Mouse (Mus musculus): Measurements from ENCODE around the gene Dcst2. TPM values are rescaled to one million over a fixed set of nuclear protein-coding genes. Genes with fewer than 3 reads are reported as not detected.

Dcst2 gene
- total RNA-seq (2021), result under 1 TPM; 0.41 to 0.76 TPM
- long read RNA-seq, experiment 1, result 0 reads
- long read RNA-seq, experiment 2, partial matches to known transcripts, result 0 of 1 reads
- long read RNA-seq, experiment 2, other reads (novel, unspliced or antisense), result 1 of 1 reads

GRCm38 (mm10) chr3:89361675-89362074, at the start of gene Dcst2:
Dcst2 (plus strand) TSS chr3:89361975.
- no peak for DNase-seq (ENCODE audit: low spot score in 2 of 2)

- DNase-seq (ENCODE audit: low spot score in 2 of 2), result no peak
Observed at GRCm38 (mm10) chr3:89314340-89314739, 47.4 kb upstream of the Dcst2 start.

DNA sequence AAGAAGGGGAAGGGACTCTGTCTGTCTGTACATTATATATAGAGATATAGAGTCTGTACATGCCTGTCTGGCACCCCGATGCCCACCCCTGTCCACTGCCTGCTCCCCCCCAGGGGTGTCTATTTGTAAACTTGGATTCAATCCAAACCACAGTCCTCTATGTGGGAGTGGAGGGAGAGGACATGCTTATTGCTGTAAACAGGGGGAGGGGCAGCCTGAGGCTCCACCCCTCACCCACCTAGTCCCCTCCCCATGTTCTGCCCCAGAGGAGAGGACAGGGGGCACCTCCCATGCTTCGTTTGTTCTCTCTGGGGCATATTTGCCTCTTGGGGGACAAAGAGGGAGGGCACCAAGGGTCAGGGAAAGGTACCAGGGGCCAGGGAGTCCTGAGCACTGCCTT, 47.0 kb upstream of the Dcst2 start:
- no peak for DNase-seq (ENCODE audit: low spot score in 2 of 2)

DNA sequence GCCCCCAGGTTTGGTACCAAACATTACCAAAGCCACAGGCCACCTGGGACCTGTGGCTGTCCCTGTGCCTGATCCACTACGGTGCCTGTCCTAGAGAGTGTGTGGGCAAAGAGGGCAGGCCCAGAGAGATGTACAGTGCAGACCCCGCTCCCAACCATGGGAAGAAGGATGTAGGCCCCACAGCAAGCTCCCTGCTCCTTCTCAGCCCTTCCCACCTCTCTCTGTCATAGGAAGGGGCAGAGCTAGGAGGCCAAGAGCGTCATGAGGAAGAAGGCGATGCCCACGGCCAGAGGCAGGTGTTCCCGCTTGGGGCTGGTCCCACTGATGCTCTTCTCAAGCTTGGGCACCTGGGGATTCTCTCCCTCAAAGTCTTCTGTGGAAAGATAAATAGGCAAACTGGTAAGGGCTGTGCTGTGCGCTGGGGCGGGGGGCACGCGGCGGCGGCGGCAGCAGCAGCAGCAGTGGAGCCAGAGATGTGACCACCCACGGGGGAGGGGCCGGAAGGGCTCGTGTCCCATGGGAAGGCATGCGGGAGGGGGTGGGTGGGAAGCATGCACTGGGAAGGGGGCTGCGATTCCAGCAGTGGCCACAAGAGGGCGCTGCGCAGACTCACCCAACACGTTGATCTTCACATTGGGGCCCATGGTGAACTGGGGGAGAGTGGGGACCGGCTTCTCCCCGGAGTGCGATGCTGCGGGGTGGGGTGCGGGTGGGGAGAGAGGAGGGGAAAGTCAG, 46.4 kb upstream of the Dcst2 start:
- DNase-seq (ENCODE audit: low spot score in 2 of 2), result peak; percentile 78 to 81

DNA sequence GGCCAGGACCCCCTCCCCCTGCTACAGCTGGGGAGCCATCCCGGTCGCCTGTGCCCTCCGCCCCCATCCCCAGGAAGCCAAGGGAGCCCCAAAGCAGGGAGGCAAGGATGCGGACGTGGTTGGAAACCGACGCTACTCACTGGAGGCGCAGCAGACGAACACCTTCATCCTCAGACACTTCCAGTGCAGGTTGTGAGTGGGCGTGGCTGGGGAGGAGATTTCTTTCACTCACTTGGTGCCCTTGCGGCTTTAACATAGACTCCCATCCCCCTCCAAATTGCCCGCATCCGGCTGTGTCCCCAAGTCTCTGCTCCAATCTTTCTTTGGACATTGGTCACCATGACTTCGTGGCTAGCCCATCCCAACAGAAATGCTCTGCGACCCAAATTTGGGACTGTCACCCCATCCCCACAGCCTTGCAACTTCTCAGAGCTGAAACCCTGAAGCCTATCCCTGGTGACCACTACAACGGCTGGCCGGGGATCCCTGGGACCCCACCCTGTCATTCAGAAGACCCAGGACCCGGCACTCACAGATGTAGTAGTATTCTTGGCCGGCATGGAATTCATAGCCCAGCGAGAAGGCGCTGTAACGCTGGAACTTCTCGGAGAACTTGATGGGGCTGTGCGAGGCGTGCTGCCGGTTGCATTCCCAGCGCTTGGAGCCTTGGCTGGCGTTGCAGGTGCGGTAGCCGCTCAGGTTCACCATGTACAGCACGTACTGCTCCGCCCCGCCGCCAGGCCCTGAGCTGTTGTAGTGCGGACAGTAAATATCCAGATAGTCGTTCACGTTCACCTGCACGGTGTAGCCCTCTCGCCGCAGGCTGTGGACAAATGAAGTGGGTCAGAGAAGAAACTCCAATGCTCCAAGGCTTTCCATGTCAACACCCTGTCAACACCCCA, 45.6 kb upstream of the Dcst2 start:
- no peak for DNase-seq (ENCODE audit: low spot score in 2 of 2)

- peak; percentile 87 to 90 for DNase-seq (ENCODE audit: low spot score in 2 of 2)
Observed at GRCm38 (mm10) chr3:89316833-89317232, 44.9 kb upstream of the Dcst2 start.

DNA sequence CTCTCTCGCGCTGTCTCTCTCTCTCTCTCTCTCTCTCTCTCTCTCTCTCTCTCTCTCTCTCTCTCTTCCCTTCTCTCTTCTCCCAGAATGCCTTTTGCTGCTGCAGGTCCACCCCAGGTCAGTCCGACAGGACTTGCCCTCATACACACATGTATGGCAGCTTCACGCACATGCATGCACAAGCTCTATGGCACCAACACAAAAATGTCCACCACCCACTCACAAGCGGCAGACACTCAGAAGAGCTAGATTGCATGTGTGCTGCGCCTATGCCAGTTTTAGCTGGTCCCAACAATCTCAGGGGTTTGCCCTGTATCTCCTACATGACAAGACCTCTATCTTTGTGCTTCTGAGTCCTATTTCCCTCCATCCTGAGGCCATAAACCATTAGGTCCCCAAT, 44.5 kb upstream of the Dcst2 start:
- no peak for DNase-seq (ENCODE audit: low spot score in 2 of 2)

- no peak for DNase-seq (ENCODE audit: low spot score in 2 of 2)
Observed at GRCm38 (mm10) chr3:89318316-89318715, 43.5 kb upstream of the Dcst2 start.

DNA sequence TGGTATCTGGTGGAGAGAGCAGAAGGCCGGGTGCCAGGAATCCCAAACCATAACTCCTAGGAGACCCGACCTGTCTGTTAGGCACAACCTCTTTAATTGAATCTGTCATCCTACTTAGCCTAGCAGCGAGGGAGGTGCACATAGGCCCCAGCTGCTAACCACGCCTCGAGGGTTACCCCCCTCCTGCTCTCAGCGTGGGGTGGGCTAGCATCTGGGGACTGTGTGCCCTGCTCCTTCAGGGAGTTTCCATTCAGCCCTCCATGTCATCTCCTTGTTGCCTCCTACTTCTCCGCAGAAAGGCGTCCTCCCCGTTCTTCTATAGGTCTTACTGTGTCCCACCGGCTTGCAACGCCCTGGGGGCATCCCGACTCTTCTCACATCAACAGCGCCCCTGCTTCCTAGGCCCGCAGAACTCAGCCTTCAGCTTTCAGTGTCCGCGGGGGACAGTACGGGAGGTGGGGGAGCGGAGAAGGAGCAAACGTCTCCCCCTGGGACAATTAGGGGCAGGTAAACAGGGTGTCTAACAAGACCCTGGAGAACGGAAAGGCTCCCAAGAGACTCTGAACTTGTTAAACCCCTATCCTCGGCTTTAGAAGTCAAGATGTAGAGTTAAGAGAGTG, 42.7 kb upstream of the Dcst2 start:
- no peak for DNase-seq (ENCODE audit: low spot score in 2 of 2)

- DNase-seq (ENCODE audit: low spot score in 2 of 2), result no peak
Observed at GRCm38 (mm10) chr3:89319591-89320350, 42.0 kb upstream of the Dcst2 start.

DNA sequence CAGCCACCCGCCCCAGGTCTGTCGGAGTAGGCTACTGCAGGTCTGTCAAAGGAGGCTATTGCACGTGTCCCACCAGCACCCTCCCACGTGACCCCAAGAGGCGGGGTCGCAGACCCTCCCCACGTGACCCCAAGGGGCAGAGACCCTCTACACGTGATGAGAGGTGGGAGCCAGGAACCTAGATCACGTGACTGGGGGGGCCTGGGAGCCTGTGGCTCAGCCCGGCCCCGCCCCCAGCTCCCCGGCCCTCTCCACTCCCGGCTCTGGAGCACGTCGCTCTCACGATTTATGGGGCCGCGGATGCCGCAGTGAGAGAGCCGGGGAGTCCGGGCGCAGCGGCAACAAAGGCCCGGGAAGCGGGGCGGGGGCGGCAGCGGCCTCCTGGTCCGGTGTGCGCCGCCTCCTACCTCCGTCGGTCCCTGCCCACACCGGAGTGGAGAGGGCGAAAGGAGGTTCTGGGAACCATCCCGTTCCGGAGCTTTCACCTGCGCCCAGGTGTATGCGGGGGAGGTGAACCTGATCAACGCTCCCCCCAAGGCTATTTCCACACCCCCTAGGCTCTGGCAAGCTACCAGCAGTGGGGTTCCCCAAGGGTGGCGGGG, 41.1 kb upstream of the Dcst2 start:
- DNase-seq (ENCODE audit: low spot score in 2 of 2), result peak in 1 of 2 experiments; percentile 49

- DNase-seq (ENCODE audit: low spot score in 2 of 2), result no peak
Observed at GRCm38 (mm10) chr3:89321183-89322130, 40.3 kb upstream of the Dcst2 start.

DNA sequence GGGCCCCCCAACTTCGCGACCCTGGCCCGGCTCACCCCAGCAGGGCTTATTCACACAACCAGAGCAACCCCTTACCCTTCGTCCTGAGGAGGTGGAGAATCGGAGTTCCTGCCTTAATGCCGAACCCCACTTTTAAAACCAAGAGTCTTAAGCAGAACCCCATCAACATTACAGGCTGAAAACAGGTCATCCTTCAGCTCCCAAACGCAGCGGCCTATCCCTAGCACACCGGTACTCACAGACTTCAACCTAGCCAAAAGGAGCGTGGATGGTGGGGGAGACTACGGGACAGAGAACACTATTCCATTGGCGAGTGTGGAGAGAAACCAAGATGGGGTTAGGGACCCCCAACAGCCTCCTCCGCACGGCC, 39.7 kb upstream of the Dcst2 start:
- DNase-seq (ENCODE audit: low spot score in 2 of 2), result no peak

DNA sequence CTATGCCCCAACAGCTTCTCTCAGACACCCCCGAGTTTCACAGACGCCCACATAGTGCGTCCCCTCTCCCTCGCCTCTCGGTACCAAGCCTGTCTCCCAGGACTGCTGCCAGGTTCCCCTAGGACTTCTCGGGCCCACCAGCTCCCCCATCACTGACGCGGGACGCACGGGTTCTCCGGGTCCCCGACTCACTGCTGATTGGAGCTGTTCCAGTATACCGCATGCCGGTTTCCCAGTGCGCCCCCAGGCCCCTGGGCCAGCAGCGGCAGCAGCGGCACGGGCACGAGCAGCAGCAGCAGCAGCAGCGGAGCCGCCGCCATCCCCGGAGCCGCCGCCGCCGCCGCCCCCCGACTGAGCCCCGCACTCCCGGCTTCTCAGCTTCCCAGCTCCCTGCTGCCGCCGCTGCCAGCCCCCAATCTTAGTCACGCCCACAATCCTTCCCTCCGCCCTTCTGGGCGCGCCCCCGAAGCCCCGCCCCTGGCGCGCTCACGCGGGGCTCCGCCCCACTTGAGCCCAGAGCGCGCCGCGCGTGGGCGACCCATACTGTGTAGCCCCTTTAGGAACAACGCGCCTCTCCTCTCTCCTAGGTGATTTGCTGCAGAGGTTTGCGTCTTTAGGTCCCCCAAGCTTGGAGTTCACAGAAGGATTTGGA, 39.1 kb upstream of the Dcst2 start, which contains the start of gene Efna3:
Gene Efna3, minus strand, starts transcription at position 452 of the 652 bp plus-strand sequence.
- DNase-seq (ENCODE audit: low spot score in 2 of 2), result peak; percentile 85 to 87

GRCm38 (mm10) chr3:89325882-89326281, 35.9 kb upstream of the Dcst2 start:
- DNase-seq (ENCODE audit: low spot score in 2 of 2), result no peak

- no peak for DNase-seq (ENCODE audit: low spot score in 2 of 2)
Observed at GRCm38 (mm10) chr3:89327371-89327870, 34.4 kb upstream of the Dcst2 start.

DNA sequence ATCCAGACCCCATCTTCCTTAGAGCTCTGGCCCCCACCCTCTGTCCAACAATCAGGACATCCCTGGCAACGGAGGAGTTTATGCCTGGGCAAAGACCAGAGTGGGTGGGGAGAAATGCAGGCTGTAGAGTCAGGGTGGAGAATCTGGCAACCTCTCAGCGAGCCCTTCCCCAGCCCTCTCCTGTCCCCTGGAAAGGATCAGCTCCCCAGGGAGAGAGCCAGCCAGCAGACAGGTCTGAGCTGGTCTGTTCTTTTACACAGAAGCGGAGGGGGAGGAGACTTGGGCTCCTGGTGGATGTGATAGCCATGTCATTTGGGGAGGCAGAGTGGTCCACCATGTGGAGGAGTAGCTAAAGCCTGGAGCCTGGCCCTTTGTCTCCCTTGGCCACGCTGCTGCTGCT, 33.2 kb upstream of the Dcst2 start:
- no peak for DNase-seq (ENCODE audit: low spot score in 2 of 2)

DNA sequence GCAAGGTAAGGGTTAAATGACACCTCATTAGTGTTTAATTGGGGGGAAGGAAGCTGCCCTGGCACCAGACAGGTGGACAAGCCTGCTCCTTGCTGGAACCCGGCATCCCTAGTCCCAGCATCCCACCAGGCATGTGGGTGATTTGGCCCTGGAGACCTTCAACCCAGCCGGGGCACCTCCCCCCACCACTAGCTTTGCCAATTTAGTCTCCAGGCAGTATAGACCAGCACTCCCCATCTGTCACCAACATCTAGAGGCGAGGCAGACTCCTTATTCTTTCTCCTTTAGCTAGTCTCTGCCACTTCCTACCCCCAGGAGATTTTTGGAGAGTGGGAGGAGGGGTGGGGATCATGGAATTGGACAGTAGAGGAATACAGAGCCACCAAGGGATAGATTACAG, 31.4 kb upstream of the Dcst2 start:
- DNase-seq (ENCODE audit: low spot score in 2 of 2), result no peak

GRCm38 (mm10) chr3:89330948-89331347, 30.8 kb upstream of the Dcst2 start:
- DNase-seq (ENCODE audit: low spot score in 2 of 2), result no peak

All from layer of hippocampus, postnatal 14 days (tissue).